Mouse (Mus musculus) limb, embryonic 11.5 days (tissue): Measurements from ENCODE around the gene Tspan8. TPM values are rescaled to one million over a fixed set of nuclear protein-coding genes. Genes with fewer than 3 reads are reported as not detected.

Source experiments
- ATAC-seq: fragments of 200-750 bp; cut with Nextera tagmentation; 2 replicates; pipeline ENCODE4 v1.8.0; 2017; ENCODE audit warnings: low read depth; ENCODE audit not compliant: insufficient number of reproducible peaks, low FRiP score, low TSS enrichment
- DNase-seq: peaks from one replicate; pipeline ENCODE4 v3.0.0-alpha.2; 2015; ENCODE audit warnings: low spot score
- H3K27ac ChIP-seq: fragments of 300-500 bp; sonication (generic); replicated peaks from 2 replicates; pipeline ENCODE4 v1.5.1; 2014; ENCODE audit warnings: low read depth, mild to moderate bottlenecking, low read length
- H3K27me3 ChIP-seq: fragments of 300-500 bp; sonication (generic); 2 replicates; pipeline ENCODE4 v1.6.1; 2014; ENCODE audit warnings: mild to moderate bottlenecking, low read length, mixed read lengths; ENCODE audit not compliant: control insufficient read depth, insufficient read depth
- H3K36me3 ChIP-seq: fragments of 300-500 bp; sonication (generic); 2 replicates; pipeline ENCODE4 v1.6.1; 2014; ENCODE audit warnings: mild to moderate bottlenecking, low read length, moderate library complexity, mixed read lengths; ENCODE audit not compliant: control insufficient read depth, insufficient read depth
- H3K4me1 ChIP-seq: fragments of 300-500 bp; sonication (generic); 2 replicates; pipeline ENCODE4 v1.6.1; 2014; ENCODE audit warnings: low read length, mixed read lengths; ENCODE audit not compliant: control insufficient read depth, insufficient read depth
- H3K4me2 ChIP-seq: fragments of 300-500 bp; sonication (generic); 2 replicates; pipeline ENCODE4 v1.6.1; 2014; ENCODE audit warnings: low read depth, mild to moderate bottlenecking, moderate library complexity; ENCODE audit not compliant: severe bottlenecking
- H3K4me3 ChIP-seq: fragments of 300-500 bp; sonication (generic); 2 replicates; pipeline ENCODE4 v1.5.1; 2014; ENCODE audit warnings: low read depth, low read length
- H3K9ac ChIP-seq: fragments of 300-500 bp; sonication (generic); 2 replicates; pipeline ENCODE4 v1.6.1; 2014; ENCODE audit warnings: mild to moderate bottlenecking, low read length
- H3K9me3 ChIP-seq: fragments of 300-500 bp; sonication (generic); 2 replicates; pipeline ENCODE4 v1.6.1; 2016; ENCODE audit warnings: low read length; ENCODE audit not compliant: control insufficient read depth
- WGBS: fragments of 180-500 bp; shearing (Covaris S2); extraction: QIAGEN DNeasy Blood & Tissue Kit; methylation state at CpG from one replicate; pipeline ENCODE4 v1.1.7; 2014; 5-methylcytosine and 5-hydroxymethylcytosine counted together
- polyA plus RNA-seq: library from polyadenylated mRNA; unstranded; fragments of >200 nt; fragmentation: Nextera tagmentation; extraction: Ambion mirVana; gene quantifications from 2 replicates; pipeline ENCODE4 v1.2.1, GENCODE M21; 2014

Tspan8 gene
- polyA plus RNA-seq, 1 experiment from 2014 or later = 0.39 TPM

- 46% methylated on average over 13 of the region's 15 CpGs for WGBS
- H3K9me3 ChIP-seq = no peaks in the 10 kb centered on the region
- H3K27ac ChIP-seq = no peak overlapping the region
- no peak overlapping the region for H3K9ac ChIP-seq
- H3K4me1 ChIP-seq = peaks cover 4% of the 10 kb centered on the region
- DNase-seq = peak; percentile 27
- no peaks in the 10 kb centered on the region for H3K27me3 ChIP-seq
- H3K4me3 ChIP-seq = no peak overlapping the region
- peak; percentile 72 for ATAC-seq
- H3K36me3 ChIP-seq = no peaks in the 10 kb centered on the region
- H3K4me2 ChIP-seq = no peak overlapping the region
These were observed 43.7 kb downstream of the Tspan8 start for GRCm38 (mm10) chr10:115860210-115860880.

GRCm38 (mm10) chr10:115861967-115862366 is 45.3 kb downstream of the Tspan8 start:
- H3K4me3 ChIP-seq = no peak overlapping the region
- H3K27me3 ChIP-seq = no peaks in the 10 kb centered on the region
- H3K36me3 ChIP-seq = no peaks in the 10 kb centered on the region
- no peak overlapping the region for H3K27ac ChIP-seq
- H3K4me2 ChIP-seq = no peak overlapping the region
- no peak for ATAC-seq
- DNase-seq = peak; percentile 28
- H3K9ac ChIP-seq = no peak overlapping the region
- 69% methylated on average over 5 of the region's 5 CpGs for WGBS
- H3K9me3 ChIP-seq = no peaks in the 10 kb centered on the region
- peaks cover 4% of the 10 kb centered on the region for H3K4me1 ChIP-seq

- Histone ChIP-seq H3K4me3 (no peak overlapping the region), H3K36me3 (no peaks in the 10 kb centered on the region), H3K9me3 (no peaks in the 10 kb centered on the region), H3K27ac (no peak overlapping the region), H3K27me3 (no peaks in the 10 kb centered on the region), H3K4me1 (no peaks in the 10 kb centered on the region), H3K4me2 (no peak overlapping the region), H3K9ac (no peak overlapping the region)
- DNase-seq (no peak), ATAC-seq (no peak)
- 95% methylated on average over 5 of the region's 5 CpGs for WGBS
These were observed 66.1 kb downstream of the Tspan8 start for GRCm38 (mm10) chr10:115882757-115883156.

- no peak overlapping the region for H3K4me2 ChIP-seq
- ATAC-seq (no peak), DNase-seq (no peak)
- H3K9ac ChIP-seq = no peak overlapping the region
- H3K4me1 ChIP-seq = no peaks in the 10 kb centered on the region
- H3K27ac ChIP-seq = no peak overlapping the region
- H3K4me3 ChIP-seq = no peak overlapping the region
- H3K27me3 ChIP-seq = no peaks in the 10 kb centered on the region
- no peaks in the 10 kb centered on the region for H3K36me3 ChIP-seq
- WGBS = 64% methylated on average over 4 of the region's 4 CpGs
- no peaks in the 10 kb centered on the region for H3K9me3 ChIP-seq
These were observed 75.3 kb downstream of the Tspan8 start for GRCm38 (mm10) chr10:115891924-115892323.

GRCm38 (mm10) chr10:115892973-115893372 is 76.3 kb downstream of the Tspan8 start:
- no peak for DNase-seq
- no peak overlapping the region for H3K4me2 ChIP-seq
- 73% methylated on average over 6 of the region's 6 CpGs for WGBS

GRCm38 (mm10) chr10:115894045-115894444 is 77.4 kb downstream of the Tspan8 start:
- DNase-seq (no peak), ATAC-seq (no peak)
- Histone ChIP-seq H3K27ac (no peak overlapping the region), H3K4me2 (no peak overlapping the region), H3K36me3 (no peaks in the 10 kb centered on the region), H3K9ac (no peak overlapping the region), H3K9me3 (no peaks in the 10 kb centered on the region), H3K4me1 (no peaks in the 10 kb centered on the region), H3K27me3 (no peaks in the 10 kb centered on the region), H3K4me3 (no peak overlapping the region)
- WGBS = 93% methylated on average over 5 of the region's 5 CpGs

More at GRCm38 (mm10) chr10:115892973-115893372, 76.3 kb downstream of the Tspan8 start:
- Histone ChIP-seq H3K4me3 (no peak overlapping the region), H3K9me3 (no peaks in the 10 kb centered on the region), H3K27me3 (no peaks in the 10 kb centered on the region), H3K9ac (no peak overlapping the region), H3K4me1 (no peaks in the 10 kb centered on the region), H3K36me3 (no peaks in the 10 kb centered on the region), H3K27ac (no peak overlapping the region)
- ATAC-seq = no peak

- no peaks in the 10 kb centered on the region for H3K9me3 ChIP-seq
- H3K4me3 ChIP-seq = no peak overlapping the region
- H3K27ac ChIP-seq = no peak overlapping the region
- no peak overlapping the region for H3K4me2 ChIP-seq
- no peak overlapping the region for H3K9ac ChIP-seq
- no peaks in the 10 kb centered on the region for H3K27me3 ChIP-seq
- no peak for ATAC-seq
- H3K4me1 ChIP-seq = no peaks in the 10 kb centered on the region
- H3K36me3 ChIP-seq = no peaks in the 10 kb centered on the region
- no peak for DNase-seq
These were observed 80.1 kb downstream of the Tspan8 start for GRCm38 (mm10) chr10:115896764-115897163.

GRCm38 (mm10) chr10:115897235-115897634 is 80.6 kb downstream of the Tspan8 start:
- 72% methylated on average over 7 of the region's 7 CpGs for WGBS

More at GRCm38 (mm10) chr10:115897235-115897634, 80.6 kb downstream of the Tspan8 start:
- DNase-seq = no peak
- H3K9ac ChIP-seq = no peak overlapping the region
- no peak overlapping the region for H3K4me3 ChIP-seq
- no peak for ATAC-seq
- no peaks in the 10 kb centered on the region for H3K9me3 ChIP-seq
- H3K27ac ChIP-seq = no peak overlapping the region
- H3K36me3 ChIP-seq = no peaks in the 10 kb centered on the region
- no peaks in the 10 kb centered on the region for H3K4me1 ChIP-seq
- H3K4me2 ChIP-seq = no peak overlapping the region
- no peaks in the 10 kb centered on the region for H3K27me3 ChIP-seq
